Mouse (Mus musculus): ENCODE measurements around the gene Tmem176a. TPM values are rescaled to one million over a fixed set of nuclear protein-coding genes. Genes with fewer than 3 reads are reported as not detected.

Tmem176a gene
- polyA plus RNA-seq (2012; fragmentation: generic; extraction: Trizol), result 1 to 10 TPM; 1.7 to 8.0 TPM

DNA sequence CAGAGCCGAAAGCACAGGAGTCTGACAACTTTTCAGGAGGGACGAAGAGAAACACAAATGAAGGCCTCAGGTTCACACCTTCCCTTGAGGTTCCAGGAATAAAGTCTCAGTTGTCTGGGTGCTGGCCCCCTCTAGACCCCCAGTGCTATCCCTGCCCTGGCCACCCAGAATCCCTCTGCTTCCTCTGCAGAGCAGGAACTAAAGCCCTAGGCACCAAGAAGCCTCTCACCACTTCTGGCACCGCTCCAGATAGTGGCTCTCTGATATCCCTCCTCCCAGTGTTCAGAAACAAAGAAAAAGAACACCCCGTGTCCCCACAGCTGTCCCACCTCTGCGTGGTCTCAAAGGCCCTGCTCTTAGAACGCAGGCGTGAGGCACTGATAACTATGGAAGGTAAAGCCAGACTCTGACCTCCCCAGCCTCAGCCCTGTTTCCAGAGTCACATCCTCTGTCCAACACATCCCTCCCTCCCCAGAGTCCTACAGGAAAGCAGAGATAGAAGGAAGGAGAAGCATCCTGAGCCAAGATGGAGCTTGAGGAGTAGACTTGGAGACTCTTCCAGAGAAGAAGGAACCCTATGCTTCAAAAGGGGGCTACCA lies at the start of gene Tmem176a:
Gene Tmem176a (plus strand): TSS at position 549 of the 599 bp plus-strand sequence.

GRCm38 (mm10) chr6:48840973-48841625 lies 380 bp downstream of the Tmem176a start, which contains the start of gene Tmem176b:
TSS of gene Tmem176b (minus strand) at chr6:48841496.

GRCm38 (mm10) chr6:48872596-48872995 lies 31.9 kb downstream of the Tmem176a start, which contains the start of gene Aoc1:
TSS of gene Aoc1 (plus strand) at chr6:48872896.

Other genes with a start within 250 kb of the Tmem176a start
- 1 to 10 TPM; 2.3 to 8.6 TPM for gene Repin1, start 247.0 kb upstream of the Tmem176a start, polyA plus RNA-seq (2012; fragmentation: generic; extraction: Trizol)
- gene Gm44965, start 247.0 kb upstream of the Tmem176a start, polyA plus RNA-seq (2012; fragmentation: generic; extraction: Trizol), result 1 to 10 TPM in 1 of 2 experiments, not detected in 1; 1.6 TPM
- gene Zfp775, start 238.9 kb upstream of the Tmem176a start, polyA plus RNA-seq (2012; fragmentation: generic; extraction: Trizol), result 1 to 10 TPM in 1 of 2 experiments, under 1 TPM in 1; 0.67 to 2.8 TPM
- under 1 TPM in 1 of 2 experiments, not detected in 1; 0.02 TPM for gene AI854703, start 214.2 kb upstream of the Tmem176a start, polyA plus RNA-seq (2012; fragmentation: generic; extraction: Trizol)
- gene Gimap8, start 193.7 kb upstream of the Tmem176a start, polyA plus RNA-seq (2012; fragmentation: generic; extraction: Trizol), result not detected
- under 1 TPM in 1 of 2 experiments, not detected in 1; 0.08 TPM for gene Gimap9, start 164.8 kb upstream of the Tmem176a start, polyA plus RNA-seq (2012; fragmentation: generic; extraction: Trizol)
- not detected for gene Gimap4, start 156.4 kb upstream of the Tmem176a start, polyA plus RNA-seq (2012; fragmentation: generic; extraction: Trizol)
- not detected for gene Gimap6, start 132.7 kb upstream of the Tmem176a start, polyA plus RNA-seq (2012; fragmentation: generic; extraction: Trizol)
- gene Gm28053, start 122.3 kb upstream of the Tmem176a start, polyA plus RNA-seq (2012; fragmentation: generic; extraction: Trizol), result not detected
- gene Gimap7, start 122.3 kb upstream of the Tmem176a start, polyA plus RNA-seq (2012; fragmentation: generic; extraction: Trizol), result not detected
- gene Gimap1, start 101.9 kb upstream of the Tmem176a start, polyA plus RNA-seq (2012; fragmentation: generic; extraction: Trizol), result not detected
- not detected for gene Gimap5, start 94.7 kb upstream of the Tmem176a start, polyA plus RNA-seq (2012; fragmentation: generic; extraction: Trizol)
- gene Gimap3, start 70.1 kb upstream of the Tmem176a start, polyA plus RNA-seq (2012; fragmentation: generic; extraction: Trizol), result not detected
- gene Tmem176b, start 577 bp downstream of the Tmem176a start, polyA plus RNA-seq (2012; fragmentation: generic; extraction: Trizol), result 10 to 100 TPM in 1 of 2 experiments, 1 to 10 TPM in 1; 2.1 to 16.5 TPM
- under 1 TPM in 1 of 2 experiments, not detected in 1; 0.01 TPM for gene Aoc1, start 32.0 kb downstream of the Tmem176a start, polyA plus RNA-seq (2012; fragmentation: generic; extraction: Trizol)
- not detected for gene 1600015I10Rik, start 89.0 kb downstream of the Tmem176a start, polyA plus RNA-seq (2012; fragmentation: generic; extraction: Trizol)
- gene Doxl2, start 134.0 kb downstream of the Tmem176a start, polyA plus RNA-seq (2012; fragmentation: generic; extraction: Trizol), result not detected
- gene Svs1, start 145.9 kb downstream of the Tmem176a start, polyA plus RNA-seq (2012; fragmentation: generic; extraction: Trizol), result not detected
- gene Gpnmb, start 195.6 kb downstream of the Tmem176a start, polyA plus RNA-seq (2012; fragmentation: generic; extraction: Trizol), result 1 to 10 TPM; 1.0 to 1.5 TPM
- 10 to 100 TPM; 18.3 to 18.5 TPM for gene Malsu1, start 232.9 kb downstream of the Tmem176a start, polyA plus RNA-seq (2012; fragmentation: generic; extraction: Trizol)

All from C3H10T1/2 (cell line).